Mouse (Mus musculus) thymus, adult 2 months (tissue): ENCODE measurements around the gene Arhgap25. TPM values are rescaled to one million over a fixed set of nuclear protein-coding genes. Genes with fewer than 3 reads are reported as not detected.

Source experiments
- DNase-seq: peaks from one replicate; pipeline ENCODE4 v3.0.0; 2021
- H3K27ac ChIP-seq: fragments of 200-500 bp; 2 replicates; pipeline ENCODE4 v1.5.1; 2012; ENCODE audit warnings: low read length, control low read depth; ENCODE audit not compliant: control insufficient read depth, insufficient read depth
- H3K27me3 ChIP-seq: fragments of 200-500 bp; 2 replicates; pipeline ENCODE4 v1.6.1; 2012; ENCODE audit warnings: mild to moderate bottlenecking, low read length, moderate library complexity, mixed read lengths; ENCODE audit not compliant: control insufficient read depth, insufficient read depth
- H3K36me3 ChIP-seq: fragments of 200-500 bp; 2 replicates; pipeline ENCODE4 v1.6.1; 2012; ENCODE audit warnings: mild to moderate bottlenecking, low read length, moderate library complexity; ENCODE audit not compliant: control insufficient read depth, insufficient read depth
- H3K4me1 ChIP-seq: fragments of 200-500 bp; replicated peaks from 2 replicates; pipeline ENCODE4 v1.6.1; 2012; ENCODE audit warnings: low read length; ENCODE audit not compliant: control insufficient read depth, insufficient read depth
- H3K4me3 ChIP-seq: fragments of 200-500 bp; 2 replicates; pipeline ENCODE4 v1.5.1; 2012; ENCODE audit warnings: mild to moderate bottlenecking, low read length, control low read depth, moderate library complexity; ENCODE audit not compliant: control insufficient read depth, insufficient read depth
- CTCF ChIP-seq: fragments of 200-500 bp; IDR thresholded peaks from 2 replicates; pipeline ENCODE4 v1.5.1; 2012; ENCODE audit warnings: mild to moderate bottlenecking, control low read depth, low read length, moderate library complexity, borderline replicate concordance; ENCODE audit not compliant: control insufficient read depth, poor library complexity, insufficient read depth; ENCODE audit errors: extremely low read depth
- POLR2A ChIP-seq: fragments of 200-500 bp; IDR thresholded peaks from 2 replicates; pipeline ENCODE4 v1.6.1; 2012; ENCODE audit warnings: mild to moderate bottlenecking, low read length, control low read depth, moderate library complexity; ENCODE audit not compliant: control insufficient read depth, poor library complexity, insufficient read depth; ENCODE audit errors: extremely low read depth
- WGBS: fragments of 180-500 bp; shearing (Covaris S2); methylation state at CpG from one replicate; pipeline ENCODE4 v1.1.7; 2018; 5-methylcytosine and 5-hydroxymethylcytosine counted together
- polyA plus RNA-seq: library from polyadenylated mRNA; depleted of rRNA; stranded (reverse); fragments of >200 nt; gene quantifications from 2 replicates; pipeline ENCODE4 v1.2.3, GENCODE M21; 2012

Gene Arhgap25
- polyA plus RNA-seq, 1 experiment: 17.2 TPM

DNA sequence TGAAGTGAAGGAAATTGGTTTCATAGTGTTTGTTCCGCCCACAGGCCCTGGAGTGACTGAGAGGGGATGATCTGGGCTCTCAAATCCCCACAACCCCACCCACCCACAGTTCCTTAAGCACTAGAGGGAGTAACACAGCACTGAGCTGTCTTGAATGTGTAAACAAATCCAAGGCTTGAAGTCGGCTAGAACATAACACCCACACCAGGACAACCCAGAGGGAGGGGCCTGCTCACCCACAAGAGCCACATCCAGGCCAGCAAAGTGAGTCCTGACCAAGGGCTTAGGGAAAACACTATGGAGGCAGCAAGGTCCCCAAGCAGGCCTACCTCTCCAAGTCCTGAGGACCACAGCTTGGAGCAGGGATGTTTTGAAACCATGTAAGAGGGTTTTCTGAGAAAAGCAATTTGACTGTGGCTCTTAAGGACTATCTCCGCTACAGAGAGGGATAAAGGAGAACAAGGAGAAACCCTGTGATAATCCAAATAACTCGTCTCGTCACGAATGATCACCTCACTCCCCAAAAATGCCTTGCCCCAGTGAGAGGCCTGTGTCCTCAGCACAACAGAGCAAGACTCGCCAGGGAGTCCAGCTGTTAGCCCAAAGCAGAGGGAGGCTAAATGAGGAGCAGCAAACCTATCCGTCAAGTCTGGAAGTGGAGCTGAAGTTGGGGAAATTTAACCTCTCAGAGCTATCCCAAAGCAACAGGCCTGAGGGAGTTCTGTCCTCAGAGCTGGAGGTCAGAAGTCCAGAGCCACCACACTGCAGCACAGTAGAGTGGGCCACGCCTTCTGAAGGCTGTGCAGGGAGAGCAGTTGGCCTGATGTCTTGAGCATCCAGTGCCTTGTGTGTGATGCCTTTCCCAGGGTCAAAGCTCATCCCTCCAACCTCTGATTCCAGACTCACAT, 34.9 kb upstream of the Arhgap25 start:
- H3K4me1 ChIP-seq: no peaks in the 10 kb centered on the region
- H3K4me3 ChIP-seq: no peak overlapping the region
- TF ChIP-seq POLR2A: no peak
- no peak for TF ChIP-seq CTCF
- no peak for DNase-seq
- no peak overlapping the region for H3K27ac ChIP-seq
- H3K27me3 ChIP-seq: no peaks in the 10 kb centered on the region
- WGBS: 83% methylated on average over 9 of the region's 9 CpGs
- H3K36me3 ChIP-seq: no peaks in the 10 kb centered on the region

DNA sequence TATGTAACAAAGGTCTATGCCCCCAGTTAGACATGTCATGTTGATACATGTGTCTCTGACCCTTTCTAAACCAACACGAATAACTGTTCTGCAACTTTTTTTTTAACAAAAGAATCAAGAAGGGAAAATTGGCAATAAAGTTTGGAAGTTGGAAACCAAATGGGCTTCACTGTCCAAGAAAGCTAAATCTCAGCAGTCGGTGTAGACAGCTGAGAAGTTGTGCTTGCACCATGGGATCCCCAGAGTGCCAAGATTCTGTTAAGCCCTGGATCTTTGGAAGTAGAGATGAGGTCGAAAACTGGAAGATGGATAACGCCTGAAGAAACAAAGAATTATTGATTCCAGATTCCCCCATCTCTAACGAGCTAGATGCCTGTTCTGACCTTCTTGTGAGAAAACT, 32.1 kb upstream of the Arhgap25 start:
- no peaks in the 10 kb centered on the region for H3K27me3 ChIP-seq
- 93% methylated on average over 5 of the region's 5 CpGs for WGBS
- no peak overlapping the region for H3K27ac ChIP-seq
- TF ChIP-seq CTCF (no peak), POLR2A (no peak)
- no peaks in the 10 kb centered on the region for H3K36me3 ChIP-seq
- H3K4me1 ChIP-seq: no peaks in the 10 kb centered on the region
- H3K4me3 ChIP-seq: no peak overlapping the region
- no peak for DNase-seq

DNA sequence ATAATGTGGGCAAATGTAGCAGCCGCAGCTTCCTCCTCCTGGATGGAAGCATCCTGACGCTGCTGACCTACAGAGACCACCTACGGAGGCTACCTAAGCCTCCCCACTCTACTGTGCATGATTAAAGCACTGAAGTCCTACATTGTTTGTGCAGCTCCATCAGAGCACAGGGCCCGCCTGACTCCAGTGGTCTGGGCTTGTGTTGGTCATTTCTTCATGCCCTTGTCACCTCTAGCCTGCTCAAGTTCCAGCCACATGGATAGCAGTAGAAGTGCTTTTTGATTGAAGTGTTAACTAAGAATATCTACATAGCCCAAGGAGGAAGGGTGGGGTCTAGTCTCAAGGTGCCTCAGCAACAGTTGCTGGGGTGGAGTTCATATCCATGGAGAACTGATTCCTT, 31.3 kb upstream of the Arhgap25 start:
- Histone ChIP-seq H3K4me1 (no peaks in the 10 kb centered on the region), H3K4me3 (no peak overlapping the region), H3K27me3 (no peaks in the 10 kb centered on the region), H3K27ac (no peak overlapping the region), H3K36me3 (no peaks in the 10 kb centered on the region)
- 98% methylated on average over 4 of the region's 4 CpGs for WGBS
- DNase-seq: no peak
- no peak for TF ChIP-seq CTCF
- no peak for TF ChIP-seq POLR2A

DNA sequence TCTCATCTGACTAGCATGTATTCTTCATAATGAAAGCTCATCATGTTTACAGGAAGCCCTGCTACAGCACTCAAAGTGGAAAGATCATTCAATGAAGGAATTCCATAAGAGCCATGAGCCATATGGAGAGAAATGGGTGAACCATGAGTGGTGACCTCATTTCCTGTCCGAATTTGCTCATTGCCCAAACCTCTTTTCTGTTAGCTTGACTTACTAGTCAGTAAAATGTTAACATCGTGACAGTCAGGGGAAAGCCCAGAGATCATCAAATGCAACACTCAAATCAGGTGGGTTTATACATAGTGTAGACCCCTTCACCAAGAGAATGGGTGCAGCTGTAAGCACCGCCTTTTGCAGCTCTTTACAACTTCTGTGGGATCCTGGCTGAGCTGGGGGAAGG, 20.7 kb upstream of the Arhgap25 start:
- no peak overlapping the region for H3K27ac ChIP-seq
- TF ChIP-seq POLR2A (no peak), CTCF (no peak)
- H3K4me1 ChIP-seq: peaks cover 5% of the 10 kb centered on the region
- WGBS: 80% methylated on average over 3 of the region's 3 CpGs
- DNase-seq: no peak
- no peak overlapping the region for H3K4me3 ChIP-seq
- no peaks in the 10 kb centered on the region for H3K36me3 ChIP-seq
- no peaks in the 10 kb centered on the region for H3K27me3 ChIP-seq

DNA sequence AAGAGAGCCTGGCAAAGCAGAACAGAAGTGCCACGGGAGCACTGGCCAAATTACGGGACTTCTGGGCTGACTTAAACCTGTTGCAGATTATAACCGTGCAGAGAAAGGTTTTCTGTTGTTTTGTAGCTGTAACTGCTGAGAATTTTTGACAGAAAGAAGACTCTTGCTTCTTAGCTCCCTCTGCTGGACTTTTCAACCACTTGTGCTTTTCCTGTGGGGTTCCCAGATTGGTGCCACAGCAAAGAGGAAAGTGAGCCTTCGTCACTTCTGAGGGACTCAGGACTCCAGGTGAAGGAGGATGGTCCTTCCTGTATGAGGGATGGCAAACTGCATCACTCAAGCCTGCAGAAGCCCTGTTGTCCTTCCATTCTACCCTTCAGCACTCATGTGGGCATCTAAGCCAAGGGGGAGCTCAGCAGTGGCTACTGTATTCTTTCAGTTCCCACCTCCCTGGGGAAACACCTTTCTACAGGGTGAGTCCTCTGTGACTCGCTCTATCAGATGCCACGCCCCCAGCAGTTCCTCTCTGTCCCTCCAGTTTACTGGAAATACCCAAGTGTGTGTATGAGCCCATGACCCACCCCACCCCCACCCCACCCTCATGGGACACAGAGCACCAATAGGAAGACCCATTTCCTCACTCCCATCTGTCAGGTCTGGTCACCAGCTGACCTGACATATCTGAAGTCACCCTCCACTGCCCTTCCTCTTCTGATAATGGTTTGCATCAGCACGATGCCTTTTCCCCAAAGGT, 19.2 kb upstream of the Arhgap25 start:
- WGBS: 19% methylated on average over 7 of the region's 7 CpGs
- Histone ChIP-seq H3K36me3 (no peaks in the 10 kb centered on the region), H3K27me3 (no peaks in the 10 kb centered on the region), H3K27ac (peak overlapping the region; percentile 47; the same call in 1 of the 2 replicates), H3K4me3 (no peak overlapping the region), H3K4me1 (peaks cover 9% of the 10 kb centered on the region)
- no peak for TF ChIP-seq CTCF
- no peak for TF ChIP-seq POLR2A
- peak; percentile 58 for DNase-seq

DNA sequence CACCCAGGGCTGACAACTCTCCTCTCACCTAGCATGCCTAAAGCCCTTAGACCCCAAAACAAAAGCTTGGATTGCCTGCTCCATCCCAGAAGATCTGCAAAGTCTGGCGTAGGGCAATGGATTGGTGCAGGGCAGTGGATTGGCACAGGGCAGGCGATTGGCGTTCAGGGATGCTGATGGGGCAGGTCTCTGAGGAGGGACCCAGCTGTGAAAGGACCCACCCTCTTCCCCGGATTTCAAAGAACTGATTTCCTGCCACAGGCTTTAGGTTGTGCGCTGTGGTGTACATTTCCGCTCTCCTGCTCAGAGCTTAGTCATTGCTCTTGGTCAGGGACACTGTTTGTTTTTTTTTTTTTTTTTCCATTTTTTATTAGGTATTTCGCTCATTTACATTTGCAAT, 14.8 kb upstream of the Arhgap25 start:
- no peak for TF ChIP-seq CTCF
- no peak for TF ChIP-seq POLR2A
- WGBS: 5% methylated on average over 7 of the region's 7 CpGs
- Histone ChIP-seq H3K4me1 (peaks cover 16% of the 10 kb centered on the region), H3K27ac (peak overlapping the region; percentile 34), H3K36me3 (no peaks in the 10 kb centered on the region), H3K27me3 (no peaks in the 10 kb centered on the region), H3K4me3 (no peak overlapping the region)
- DNase-seq: peak; percentile 75
